Mouse (Mus musculus): ENCODE data around the gene Bbx. TPM values are rescaled to one million over a fixed set of nuclear protein-coding genes. Genes with fewer than 3 reads are reported as not detected.

Bbx gene
- polyA plus RNA-seq, 1 experiment from 2014 or later, result 29.4 TPM

DNA sequence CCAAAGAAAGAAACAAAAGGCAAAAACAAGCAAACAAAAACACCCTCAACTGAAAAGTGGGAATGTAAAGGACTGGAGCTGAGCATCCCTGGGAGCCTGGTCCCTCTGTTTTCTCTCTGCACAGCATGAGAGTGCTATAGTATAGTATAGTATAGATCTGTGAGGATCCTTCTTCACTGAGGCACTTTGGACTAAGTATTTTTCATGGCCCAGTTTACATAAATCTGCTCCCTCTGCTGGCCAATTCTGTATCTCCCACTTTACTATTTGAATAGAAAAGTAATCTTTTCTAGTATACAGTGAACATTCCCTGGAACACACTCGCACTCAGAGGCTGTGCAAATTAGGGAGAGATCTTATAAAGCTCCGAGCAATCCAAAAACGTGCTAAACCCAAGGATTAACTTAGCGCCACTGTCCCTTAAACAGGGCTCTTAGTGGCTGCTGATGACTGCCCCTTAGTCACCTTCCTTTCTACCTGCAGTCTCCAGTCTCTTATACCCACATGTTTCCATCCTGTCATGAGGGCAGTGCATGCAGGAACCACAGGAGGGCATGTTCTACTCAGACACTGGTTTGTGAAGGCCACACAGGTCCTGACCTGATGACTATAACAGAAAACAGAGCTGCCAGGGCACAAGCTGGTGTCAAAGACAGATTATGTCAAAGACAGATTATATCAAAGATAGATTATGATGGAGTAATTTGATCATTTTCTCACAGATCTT is 138.5 kb downstream of the Bbx start:
- ChIA-PET CTCF (interaction anchor here (0.9 to 2.0 kb wide), 4 partner anchors 11 to 39 kb away, joined by 3 to 6 read pairs (median 4); no protein-coding TSS in a partner anchor), POLR2A (no interaction called here)
- DNase-seq (ENCODE audit: low read depth, low spot score) (no peak), ATAC-seq (peak; percentile 60)
- TF ChIP-seq CTCF (IDR thresholded peaks at IDR 0.05), result peak; percentile 62
- no peaks in the 10 kb centered on the region for H3K27me3 ChIP-seq
- in situ Hi-C loops (cut with MboI; ENCODE audit: low pct_unique_long_range_greater_than_20kb), result no loop called here

DNA sequence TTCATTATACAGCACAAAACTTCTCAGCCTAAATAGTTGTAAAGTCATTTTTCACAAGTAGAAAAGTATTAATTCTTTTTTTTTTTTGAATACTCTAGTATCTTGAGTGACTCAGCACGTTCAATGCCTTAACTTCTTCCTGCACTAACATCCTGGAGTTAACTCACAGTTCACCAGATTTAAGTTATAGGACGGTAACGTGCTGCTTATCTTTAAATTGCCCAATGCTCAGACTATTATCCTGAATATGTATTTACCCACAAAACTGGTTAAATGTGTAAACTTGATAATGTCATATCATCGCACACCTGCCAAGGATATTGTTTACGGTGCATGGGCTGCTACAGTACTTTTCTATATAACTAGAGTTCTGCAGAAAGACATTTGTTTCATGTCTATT is 139.4 kb downstream of the Bbx start:
- in situ Hi-C loops (cut with MboI; ENCODE audit: low pct_unique_long_range_greater_than_20kb), result no loop called here
- no peaks in the 10 kb centered on the region for H3K27me3 ChIP-seq
- POLR2A ChIA-PET, result no interaction called here
- no peak for ATAC-seq
- TF ChIP-seq CTCF (IDR thresholded peaks at IDR 0.05), result no peak
- CTCF ChIA-PET, result interaction anchor here (0.6 to 2.0 kb wide), 3 partner anchors 10 to 435 kb away, joined by 3 to 6 read pairs (median 3); no protein-coding TSS in a partner anchor
- no peak for DNase-seq (ENCODE audit: low read depth, low spot score)

DNA sequence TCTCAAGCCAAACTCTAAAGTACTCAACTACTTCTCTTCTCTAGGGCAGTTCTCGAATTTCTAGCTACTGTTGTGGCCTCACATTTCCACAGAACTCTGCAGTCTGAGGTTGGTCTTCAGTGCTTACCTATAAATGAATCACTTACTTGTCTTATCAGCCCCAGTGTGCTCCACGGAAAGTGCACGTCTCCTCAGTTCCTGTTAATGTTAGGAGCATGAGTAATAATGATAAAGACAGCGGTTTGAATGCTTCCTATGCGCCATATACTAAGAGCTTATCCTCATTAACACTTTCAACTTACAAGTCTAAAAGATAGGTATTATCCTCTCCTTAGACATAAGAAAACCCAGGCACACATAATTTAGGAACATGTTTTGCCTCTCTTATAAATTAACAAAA is 142.4 kb downstream of the Bbx start:
- in situ Hi-C loops (cut with MboI; ENCODE audit: low pct_unique_long_range_greater_than_20kb), result no loop called here
- ChIA-PET POLR2A (no interaction called here), CTCF (interaction anchor here (0.8 to 2.5 kb wide), 5 partner anchors 8 to 40 kb away, joined by 3 to 6 read pairs (median 4); no protein-coding TSS in a partner anchor)
- no peak for TF ChIP-seq CTCF (IDR thresholded peaks at IDR 0.05)
- ATAC-seq (no peak), DNase-seq (ENCODE audit: low read depth, low spot score) (no peak)
- H3K27me3 ChIP-seq, result no peaks in the 10 kb centered on the region

DNA sequence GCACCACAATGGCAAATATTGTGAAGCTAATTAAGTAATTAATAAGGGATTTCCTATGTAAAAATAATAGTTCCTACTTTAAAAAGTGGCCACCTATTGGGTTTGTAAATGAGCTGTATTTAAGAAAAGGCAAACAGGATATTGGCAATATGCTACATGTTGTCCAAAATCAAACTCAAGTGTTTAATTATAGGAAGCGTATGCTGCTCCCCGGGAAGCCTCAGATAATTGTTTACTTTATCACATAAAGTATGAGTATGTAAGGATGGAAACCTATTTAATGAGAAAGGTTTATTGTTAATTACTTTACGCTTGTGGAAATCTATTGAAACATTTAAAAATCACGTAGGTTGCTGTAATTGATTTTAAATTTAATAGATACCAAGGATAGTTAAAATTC is 159.4 kb downstream of the Bbx start:
- in situ Hi-C loops (cut with MboI; ENCODE audit: low pct_unique_long_range_greater_than_20kb), result no loop called here
- no peak for DNase-seq (ENCODE audit: low read depth, low spot score)
- POLR2A ChIA-PET, result no interaction called here
- TF ChIP-seq CTCF (IDR thresholded peaks at IDR 0.05), result no peak
- H3K27me3 ChIP-seq, result no peaks in the 10 kb centered on the region
- ATAC-seq, result no peak
- CTCF ChIA-PET, result interaction anchor here (1.2 kb wide), 2 partner anchors 10 to 16 kb away, joined by 3 to 4 read pairs; no protein-coding TSS in a partner anchor

DNA sequence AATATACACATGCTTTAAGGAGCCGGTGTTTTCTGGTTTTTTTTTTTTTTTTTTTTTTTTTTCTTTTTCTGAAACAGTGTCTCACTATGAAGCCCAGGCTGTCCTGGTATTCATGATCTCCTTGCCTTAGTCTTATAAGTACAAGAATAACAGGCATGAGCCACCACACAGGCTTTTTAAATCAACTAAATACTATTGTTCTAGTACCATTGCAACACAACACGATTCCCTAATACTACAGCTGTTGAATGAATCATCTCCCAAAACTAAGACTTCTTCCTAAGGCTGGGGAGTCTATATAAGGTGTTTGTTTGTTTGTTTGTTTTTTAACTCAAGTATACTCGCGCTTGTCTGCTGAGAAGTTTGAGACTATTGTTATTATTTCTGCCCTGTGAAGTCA is 169.5 kb downstream of the Bbx start:
- no peak for ATAC-seq
- no peak for TF ChIP-seq CTCF (IDR thresholded peaks at IDR 0.05)
- DNase-seq (ENCODE audit: low read depth, low spot score), result no peak
- H3K27me3 ChIP-seq, result no peaks in the 10 kb centered on the region
- POLR2A ChIA-PET, result no interaction called here
- in situ Hi-C loops (cut with MboI; ENCODE audit: low pct_unique_long_range_greater_than_20kb), result loop anchor here (5.0 kb wide), 1 partner anchor 45 kb away; no protein-coding TSS in a partner anchor
- CTCF ChIA-PET, result no interaction called here

DNA sequence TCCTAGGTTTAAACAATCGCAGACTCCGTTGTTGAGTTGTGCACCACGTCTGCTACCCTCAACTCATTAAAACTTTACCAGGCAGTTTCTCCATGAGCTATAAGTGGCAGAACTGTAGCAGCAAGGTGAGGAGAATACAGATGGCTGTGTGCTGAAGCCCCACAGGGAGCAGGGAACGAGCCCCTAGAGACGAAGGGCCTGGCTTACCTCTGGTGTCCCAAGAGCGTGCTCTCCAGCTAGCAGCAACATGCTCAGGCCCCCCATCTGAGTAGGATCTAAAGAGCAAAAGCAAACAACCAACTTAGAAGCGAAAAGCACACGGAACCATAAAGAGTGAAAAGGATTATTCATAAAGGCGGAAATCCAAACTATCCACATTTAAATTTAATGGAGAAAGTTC is 170.0 kb downstream of the Bbx start:
- DNase-seq (ENCODE audit: low read depth, low spot score) (no peak), ATAC-seq (no peak)
- CTCF ChIA-PET, result interaction anchor here (1.1 to 1.6 kb wide), 2 partner anchors 9 to 12 kb away, joined by 3 to 4 read pairs; no protein-coding TSS in a partner anchor
- H3K27me3 ChIP-seq, result no peaks in the 10 kb centered on the region
- POLR2A ChIA-PET, result no interaction called here
- no peak for TF ChIP-seq CTCF (IDR thresholded peaks at IDR 0.05)
- in situ Hi-C loops (cut with MboI; ENCODE audit: low pct_unique_long_range_greater_than_20kb), result loop anchor here (5.0 kb wide), 1 partner anchor 45 kb away; no protein-coding TSS in a partner anchor

DNA sequence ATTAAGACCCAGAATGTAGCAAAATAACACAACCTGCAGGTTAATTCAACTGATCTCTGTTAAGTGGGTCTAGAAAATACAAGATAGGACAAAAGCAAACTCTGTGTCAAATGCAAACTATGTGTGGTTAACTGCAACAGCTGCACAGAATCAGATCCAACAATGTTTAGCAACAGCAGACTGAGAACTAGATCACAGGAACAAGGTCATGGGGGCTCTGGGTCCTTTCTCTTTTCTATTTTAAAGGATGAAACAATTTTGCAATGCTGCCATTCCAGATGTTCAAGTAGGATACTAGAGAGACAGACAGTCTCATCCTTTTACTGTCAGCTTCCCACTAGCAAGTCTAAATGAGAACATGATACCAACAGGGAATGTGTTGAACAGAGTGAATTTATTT is 170.4 kb downstream of the Bbx start:
- ATAC-seq, result no peak
- in situ Hi-C loops (cut with MboI; ENCODE audit: low pct_unique_long_range_greater_than_20kb), result loop anchor here (5.0 kb wide), 1 partner anchor 46 kb away; no protein-coding TSS in a partner anchor
- ChIA-PET CTCF (interaction anchor here (1.1 to 1.6 kb wide), 3 partner anchors 9 to 12 kb away, joined by 3 to 4 read pairs (median 3); no protein-coding TSS in a partner anchor), POLR2A (no interaction called here)
- H3K27me3 ChIP-seq, result no peaks in the 10 kb centered on the region
- no peak for DNase-seq (ENCODE audit: low read depth, low spot score)
- no peak for TF ChIP-seq CTCF (IDR thresholded peaks at IDR 0.05)

DNA sequence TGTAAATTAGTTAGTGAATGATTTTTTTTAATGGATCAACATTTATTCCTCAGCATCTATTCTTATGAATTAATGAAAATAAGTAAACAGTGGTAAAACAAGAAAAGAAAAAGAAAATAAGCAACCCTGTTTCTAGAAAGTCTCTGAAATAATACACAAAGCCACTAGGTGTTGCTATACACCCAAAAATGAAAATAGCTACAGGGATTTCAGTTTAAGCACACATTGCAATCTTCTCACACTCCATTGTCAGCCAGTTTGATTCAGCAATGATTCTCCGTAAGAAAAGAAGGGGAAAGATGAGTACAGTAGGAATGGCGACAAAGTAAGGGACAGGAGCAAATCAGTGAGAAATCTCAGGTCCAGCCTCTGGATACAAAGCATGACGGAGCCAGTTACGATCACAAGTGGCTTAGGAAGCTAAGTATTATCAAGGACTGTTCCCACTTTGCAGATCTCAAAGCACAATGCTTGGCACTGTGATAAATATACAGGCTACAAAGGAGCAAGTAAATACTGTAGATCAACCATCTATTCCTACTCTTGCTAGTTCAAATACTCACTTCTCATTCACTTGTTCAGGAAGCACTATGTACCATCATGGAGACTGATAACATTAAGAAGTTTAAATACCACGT is 177.5 kb downstream of the Bbx start:
- ATAC-seq (no peak), DNase-seq (ENCODE audit: low read depth, low spot score) (no peak)
- in situ Hi-C loops (cut with MboI; ENCODE audit: low pct_unique_long_range_greater_than_20kb), result loop anchor here (5.0 to 10.0 kb wide), 2 partner anchors 160 to 483 kb away; no protein-coding TSS in a partner anchor
- H3K27me3 ChIP-seq, result no peaks in the 10 kb centered on the region
- TF ChIP-seq CTCF (IDR thresholded peaks at IDR 0.05), result peak; percentile 46
- CTCF ChIA-PET, result interaction anchor here (0.8 to 1.6 kb wide), 5 partner anchors 10 to 54 kb away, joined by 3 to 6 read pairs (median 3); no protein-coding TSS in a partner anchor
- POLR2A ChIA-PET, result no interaction called here

DNA sequence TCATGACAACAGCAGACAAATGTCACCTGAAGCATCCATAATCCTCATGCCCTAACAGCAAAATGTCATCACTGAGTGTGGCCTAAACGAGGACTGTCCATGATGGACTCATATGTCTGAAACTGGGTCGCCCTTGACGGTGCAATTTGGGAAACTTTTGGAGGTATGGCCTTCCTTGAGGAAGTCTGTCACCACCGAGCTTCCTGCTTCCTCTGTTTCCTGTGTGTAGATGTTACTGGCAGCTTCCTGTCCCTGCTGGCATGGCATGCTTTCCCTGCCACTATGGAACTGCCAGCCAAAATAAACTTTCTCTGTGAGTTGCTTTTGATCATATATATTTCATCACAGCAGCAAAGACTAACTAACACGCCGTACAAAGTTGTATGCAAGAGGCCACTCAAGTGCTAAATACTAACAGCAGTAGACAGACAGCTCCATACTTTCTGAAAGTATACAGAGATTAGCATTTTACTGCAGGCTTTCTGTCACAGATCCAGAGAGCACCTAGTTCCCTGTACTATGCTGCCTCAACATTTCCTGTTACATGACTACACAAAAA is 180.7 kb downstream of the Bbx start:
- DNase-seq (ENCODE audit: low read depth, low spot score) (no peak), ATAC-seq (no peak)
- in situ Hi-C loops (cut with MboI; ENCODE audit: low pct_unique_long_range_greater_than_20kb), result loop anchor here (5.0 to 10.0 kb wide), 2 partner anchors 163 to 486 kb away; no protein-coding TSS in a partner anchor
- TF ChIP-seq CTCF (IDR thresholded peaks at IDR 0.05), result no peak
- ChIA-PET CTCF (no interaction called here), POLR2A (no interaction called here)
- H3K27me3 ChIP-seq, result no peaks in the 10 kb centered on the region

DNA sequence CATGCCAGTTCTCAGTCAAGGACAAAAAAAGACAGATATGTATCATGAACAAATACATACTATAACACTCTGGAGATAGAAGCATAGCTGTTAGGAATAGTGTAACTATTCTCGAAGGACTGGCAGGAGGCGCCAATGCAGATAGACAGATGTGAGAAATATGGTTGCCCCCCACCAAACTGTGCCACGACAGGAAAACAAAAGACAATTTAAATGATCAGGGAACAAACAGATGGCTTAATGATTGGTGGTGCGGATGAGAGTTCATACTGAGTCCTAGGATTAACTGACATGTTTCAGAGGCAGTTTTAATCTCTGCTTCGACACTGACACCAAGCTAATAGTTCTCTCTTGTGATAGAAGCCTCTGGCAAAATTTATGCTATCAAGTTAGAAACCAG is 181.7 kb downstream of the Bbx start:
- H3K27me3 ChIP-seq, result no peaks in the 10 kb centered on the region

More for the DNA sequence above, 181.7 kb downstream of the Bbx start:
- no peak for ATAC-seq
- CTCF ChIA-PET, result interaction anchor here (1.8 kb wide), 1 partner anchor 39 kb away, joined by 4 read pairs; no protein-coding TSS in a partner anchor
- no peak for TF ChIP-seq CTCF (IDR thresholded peaks at IDR 0.05)
- DNase-seq (ENCODE audit: low read depth, low spot score), result no peak
- POLR2A ChIA-PET, result interaction anchor here (0.6 kb wide), 1 partner anchor 36 kb away, joined by 8 read pairs; no protein-coding TSS in a partner anchor
- in situ Hi-C loops (cut with MboI; ENCODE audit: low pct_unique_long_range_greater_than_20kb), result loop anchor here (5.0 to 10.0 kb wide), 2 partner anchors 164 to 487 kb away; no protein-coding TSS in a partner anchor

All from Patski (cell line).